Mouse (Mus musculus) C2C12 (cell line): ENCODE data around the gene Bcl11a. TPM values are rescaled to one million over a fixed set of nuclear protein-coding genes. Genes with fewer than 3 reads are reported as not detected.

Experiments
- H3K27me3 ChIP-seq: one replicate; pipeline ENCODE4 v1.6.1; 2011; ENCODE audit not compliant: control insufficient read depth, insufficient read depth, insufficient read length
- H3K36me3 ChIP-seq: one replicate; pipeline ENCODE4 v1.6.1; 2011; ENCODE audit not compliant: control insufficient read depth, insufficient read depth
- H3K4me3 ChIP-seq: one replicate; pipeline ENCODE4 v1.5.1; 2011; ENCODE audit warnings: mild to moderate bottlenecking, control low read depth; ENCODE audit not compliant: poor library complexity, insufficient read depth, severe bottlenecking
- H3K79me2 ChIP-seq: one replicate; pipeline ENCODE4 v1.6.1; 2011; ENCODE audit not compliant: control insufficient read depth, insufficient read depth
- H3K79me3 ChIP-seq: one replicate; pipeline ENCODE4 v1.6.1; 2011; ENCODE audit warnings: low read depth, control low read depth
- H3ac ChIP-seq: one replicate; pipeline ENCODE3; 2011; ENCODE audit warnings: low read depth; ENCODE audit not compliant: control insufficient read depth, insufficient read length
- CEBPB ChIP-seq: IDR thresholded peaks from one replicate; pipeline ENCODE4 v1.6.1; 2011; ENCODE audit warnings: low read depth, mild to moderate bottlenecking, control low read depth, moderate library complexity
- CTCF ChIP-seq: IDR thresholded peaks from one replicate; pipeline ENCODE4 v1.5.1; 2011; ENCODE audit not compliant: control insufficient read depth, insufficient read depth, insufficient read length
- FOSL1 ChIP-seq: IDR thresholded peaks from one replicate; pipeline ENCODE4 v1.8.0; 2011; ENCODE audit warnings: mild to moderate bottlenecking, low read length; ENCODE audit not compliant: poor library complexity, insufficient read depth, severe bottlenecking
- MAX ChIP-seq: IDR thresholded peaks from one replicate; pipeline ENCODE4 v1.6.1; 2011; ENCODE audit warnings: mild to moderate bottlenecking, control low read depth
- MYOD1 ChIP-seq: IDR thresholded peaks from one replicate; pipeline ENCODE4 v1.6.1; 2011; ENCODE audit warnings: low read depth; ENCODE audit not compliant: control insufficient read depth, insufficient read length
- MYOG ChIP-seq: IDR thresholded peaks from one replicate; pipeline ENCODE4 v1.6.1; 2011; ENCODE audit not compliant: control insufficient read depth, insufficient read length; ENCODE audit errors: extremely low read depth
- USF1 ChIP-seq: IDR thresholded peaks from one replicate; pipeline ENCODE4 v1.6.1; 2011; ENCODE audit warnings: low read depth, mild to moderate bottlenecking, control low read depth, moderate library complexity
- polyA plus RNA-seq: library from polyadenylated mRNA; unstranded; fragments of >200 nt; fragmentation: generic; extraction: Trizol; gene quantifications from one replicate; pipeline ENCODE4 v1.2.1, GENCODE M21; 2012; ENCODE audit warnings: missing spikeins

The Bcl11a gene
- polyA plus RNA-seq, 1 experiment = not detected

- H3K27me3 ChIP-seq = no peaks in the 10 kb centered on the region
- TF ChIP-seq CEBPB (no peak), FOSL1 (no peak), CTCF (no peak), USF1 (no peak), MYOD1 (no peak), MYOG (no peak), MAX (no peak)
These were observed 61.6 kb downstream of the Bcl11a start for GRCm38 (mm10) chr11:24139432-24139831.

GRCm38 (mm10) chr11:24139952-24140351 lies 62.1 kb downstream of the Bcl11a start:
- H3K79me3 ChIP-seq = no peaks in the 10 kb centered on the region
- no peak overlapping the region for H3K4me3 ChIP-seq
- no peaks in the 10 kb centered on the region for H3K27me3 ChIP-seq
- no peaks in the 10 kb centered on the region for H3K79me2 ChIP-seq
- TF ChIP-seq MAX (no peak), MYOG (no peak), CTCF (no peak), USF1 (no peak), CEBPB (no peak), MYOD1 (no peak), FOSL1 (no peak)
- H3K36me3 ChIP-seq = no peaks in the 10 kb centered on the region
- no peak overlapping the region for H3ac ChIP-seq

More at GRCm38 (mm10) chr11:24139432-24139831, 61.6 kb downstream of the Bcl11a start:
- H3K4me3 ChIP-seq = no peak overlapping the region
- no peaks in the 10 kb centered on the region for H3K79me3 ChIP-seq
- no peaks in the 10 kb centered on the region for H3K36me3 ChIP-seq
- H3K79me2 ChIP-seq = no peaks in the 10 kb centered on the region
- no peak overlapping the region for H3ac ChIP-seq

- Histone ChIP-seq H3K4me3 (no peak overlapping the region), H3K79me2 (no peaks in the 10 kb centered on the region), H3K79me3 (no peaks in the 10 kb centered on the region), H3K27me3 (no peaks in the 10 kb centered on the region), H3K36me3 (no peaks in the 10 kb centered on the region), H3ac (no peak overlapping the region)
- TF ChIP-seq CTCF (no peak), USF1 (no peak), MYOD1 (no peak), FOSL1 (no peak), MAX (no peak), MYOG (no peak), CEBPB (no peak)
These were observed 63.1 kb downstream of the Bcl11a start for GRCm38 (mm10) chr11:24140948-24141347.

- no peak overlapping the region for H3K4me3 ChIP-seq
- no peaks in the 10 kb centered on the region for H3K79me2 ChIP-seq
- no peak for TF ChIP-seq MYOD1
- TF ChIP-seq FOSL1 = no peak
- no peak for TF ChIP-seq USF1
- no peak for TF ChIP-seq MYOG
- TF ChIP-seq CTCF = no peak
- no peak for TF ChIP-seq MAX
- no peak for TF ChIP-seq CEBPB
- no peaks in the 10 kb centered on the region for H3K27me3 ChIP-seq
- H3ac ChIP-seq = no peak overlapping the region
- no peaks in the 10 kb centered on the region for H3K79me3 ChIP-seq
- H3K36me3 ChIP-seq = no peaks in the 10 kb centered on the region
These were observed 63.8 kb downstream of the Bcl11a start for GRCm38 (mm10) chr11:24141479-24142251.

- Histone ChIP-seq H3K36me3 (no peaks in the 10 kb centered on the region), H3K79me3 (no peaks in the 10 kb centered on the region), H3K79me2 (no peaks in the 10 kb centered on the region), H3K4me3 (no peak overlapping the region), H3K27me3 (no peaks in the 10 kb centered on the region), H3ac (no peak overlapping the region)
- TF ChIP-seq CEBPB = no peak
- TF ChIP-seq MYOG = no peak
- no peak for TF ChIP-seq CTCF
- no peak for TF ChIP-seq MYOD1
- no peak for TF ChIP-seq USF1
- TF ChIP-seq FOSL1 = no peak
- TF ChIP-seq MAX = no peak
These were observed 64.5 kb downstream of the Bcl11a start for GRCm38 (mm10) chr11:24142316-24142715.
